Mouse (Mus musculus) C2C12 (cell line): ENCODE data around the gene Mapk13. TPM values are rescaled to one million over a fixed set of nuclear protein-coding genes. Genes with fewer than 3 reads are reported as not detected.

Experiments used
- H3K27me3 ChIP-seq: one replicate; pipeline ENCODE4 v1.6.1; 2011; ENCODE audit not compliant: control insufficient read depth, insufficient read depth, insufficient read length
- H3K36me3 ChIP-seq: one replicate; pipeline ENCODE4 v1.6.1; 2011; ENCODE audit not compliant: control insufficient read depth, insufficient read depth
- H3K4me3 ChIP-seq: one replicate; pipeline ENCODE4 v1.5.1; 2011; ENCODE audit warnings: mild to moderate bottlenecking, control low read depth; ENCODE audit not compliant: poor library complexity, insufficient read depth, severe bottlenecking
- H3K79me2 ChIP-seq: one replicate; pipeline ENCODE4 v1.6.1; 2011; ENCODE audit not compliant: control insufficient read depth, insufficient read depth
- H3K79me3 ChIP-seq: one replicate; pipeline ENCODE4 v1.6.1; 2011; ENCODE audit warnings: low read depth, control low read depth
- H3ac ChIP-seq: one replicate; pipeline ENCODE3; 2011; ENCODE audit warnings: low read depth; ENCODE audit not compliant: control insufficient read depth, insufficient read length
- CEBPB ChIP-seq: IDR thresholded peaks from one replicate; pipeline ENCODE4 v1.6.1; 2011; ENCODE audit warnings: low read depth, mild to moderate bottlenecking, control low read depth, moderate library complexity
- CTCF ChIP-seq: IDR thresholded peaks from one replicate; pipeline ENCODE4 v1.5.1; 2011; ENCODE audit not compliant: control insufficient read depth, insufficient read depth, insufficient read length
- FOSL1 ChIP-seq: IDR thresholded peaks from one replicate; pipeline ENCODE4 v1.8.0; 2011; ENCODE audit warnings: mild to moderate bottlenecking, low read length; ENCODE audit not compliant: poor library complexity, insufficient read depth, severe bottlenecking
- MAX ChIP-seq: IDR thresholded peaks from one replicate; pipeline ENCODE4 v1.6.1; 2011; ENCODE audit warnings: mild to moderate bottlenecking, control low read depth
- MYOD1 ChIP-seq: IDR thresholded peaks from one replicate; pipeline ENCODE4 v1.6.1; 2011; ENCODE audit warnings: low read depth; ENCODE audit not compliant: control insufficient read depth, insufficient read length
- MYOG ChIP-seq: IDR thresholded peaks from one replicate; pipeline ENCODE4 v1.6.1; 2011; ENCODE audit not compliant: control insufficient read depth, insufficient read length; ENCODE audit errors: extremely low read depth
- USF1 ChIP-seq: IDR thresholded peaks from one replicate; pipeline ENCODE4 v1.6.1; 2011; ENCODE audit warnings: low read depth, mild to moderate bottlenecking, control low read depth, moderate library complexity
- polyA plus RNA-seq: library from polyadenylated mRNA; unstranded; fragments of >200 nt; fragmentation: generic; extraction: Trizol; gene quantifications from one replicate; pipeline ENCODE4 v1.2.1, GENCODE M21; 2012; ENCODE audit warnings: missing spikeins

Gene Mapk13
- polyA plus RNA-seq, 1 experiment: not detected

DNA sequence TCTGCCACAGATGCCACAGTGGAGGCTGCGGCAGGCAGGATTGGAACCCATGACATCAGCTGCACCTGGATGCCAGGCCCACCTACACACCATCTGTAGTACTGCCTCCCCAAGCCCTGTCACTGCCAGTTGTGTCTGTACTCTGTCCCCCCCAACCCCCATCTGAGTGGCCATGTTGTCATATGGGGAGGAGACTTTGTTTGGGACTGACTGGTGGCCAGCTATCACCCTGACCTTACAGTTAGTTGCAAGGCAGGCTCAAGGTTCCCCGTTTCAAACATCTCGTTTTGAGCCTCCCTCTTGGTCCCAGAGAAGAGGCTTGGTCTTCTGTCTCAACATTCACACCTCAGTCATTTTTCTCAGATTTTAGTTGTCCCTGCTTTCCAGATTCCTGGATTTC is 10.6 kb downstream of the Mapk13 start:
- Histone ChIP-seq H3K27me3 (no peaks in the 10 kb centered on the region), H3K79me2 (no peaks in the 10 kb centered on the region), H3ac (no peak overlapping the region), H3K36me3 (no peaks in the 10 kb centered on the region), H3K79me3 (no peaks in the 10 kb centered on the region), H3K4me3 (no peak overlapping the region)
- no peak for TF ChIP-seq MAX
- TF ChIP-seq MYOD1: no peak
- TF ChIP-seq USF1: no peak
- TF ChIP-seq CEBPB: no peak
- no peak for TF ChIP-seq FOSL1
- no peak for TF ChIP-seq MYOG
- no peak for TF ChIP-seq CTCF

DNA sequence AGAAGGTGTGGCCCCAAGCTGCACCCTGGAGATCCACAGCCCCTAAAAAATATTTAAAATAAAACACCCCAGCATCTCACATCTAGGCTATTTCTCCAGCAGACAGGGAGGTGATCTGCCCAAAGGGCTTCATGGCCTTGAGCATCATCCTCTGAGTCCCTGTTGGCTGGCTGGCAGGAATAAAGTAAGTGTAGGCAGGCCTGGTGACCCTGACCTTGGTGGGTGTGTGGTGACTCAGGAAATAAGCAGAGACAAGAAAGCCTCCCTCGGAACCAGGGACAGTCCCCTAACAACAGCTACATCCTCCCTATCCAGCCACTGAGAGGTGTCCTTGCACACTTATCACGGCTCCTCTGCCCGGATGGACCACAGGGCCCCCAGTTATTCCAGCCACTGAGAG is 11.7 kb downstream of the Mapk13 start:
- no peaks in the 10 kb centered on the region for H3K79me3 ChIP-seq
- H3K4me3 ChIP-seq: no peak overlapping the region
- no peaks in the 10 kb centered on the region for H3K36me3 ChIP-seq
- H3ac ChIP-seq: no peak overlapping the region
- H3K27me3 ChIP-seq: no peaks in the 10 kb centered on the region
- no peaks in the 10 kb centered on the region for H3K79me2 ChIP-seq
- TF ChIP-seq USF1 (no peak), MYOD1 (no peak), MAX (no peak), MYOG (no peak), CTCF (no peak)

- Histone ChIP-seq H3K36me3 (no peaks in the 10 kb centered on the region), H3K27me3 (no peaks in the 10 kb centered on the region), H3ac (no peak overlapping the region), H3K4me3 (no peak overlapping the region), H3K79me2 (no peaks in the 10 kb centered on the region), H3K79me3 (no peaks in the 10 kb centered on the region)
- TF ChIP-seq MYOD1 (no peak), CEBPB (no peak), USF1 (no peak), MYOG (no peak), MAX (no peak), FOSL1 (no peak), CTCF (no peak)
These were observed 12.4 kb downstream of the Mapk13 start for GRCm38 (mm10) chr17:28781290-28782045.

GRCm38 (mm10) chr17:28785036-28785435 is 15.9 kb downstream of the Mapk13 start:
- Histone ChIP-seq H3K27me3 (no peaks in the 10 kb centered on the region), H3K79me2 (no peaks in the 10 kb centered on the region), H3K79me3 (no peaks in the 10 kb centered on the region), H3K4me3 (no peak overlapping the region), H3K36me3 (no peaks in the 10 kb centered on the region), H3ac (no peak overlapping the region)
- TF ChIP-seq MYOD1 (no peak), FOSL1 (no peak), MAX (no peak), MYOG (no peak), USF1 (no peak), CEBPB (no peak), CTCF (no peak)

DNA sequence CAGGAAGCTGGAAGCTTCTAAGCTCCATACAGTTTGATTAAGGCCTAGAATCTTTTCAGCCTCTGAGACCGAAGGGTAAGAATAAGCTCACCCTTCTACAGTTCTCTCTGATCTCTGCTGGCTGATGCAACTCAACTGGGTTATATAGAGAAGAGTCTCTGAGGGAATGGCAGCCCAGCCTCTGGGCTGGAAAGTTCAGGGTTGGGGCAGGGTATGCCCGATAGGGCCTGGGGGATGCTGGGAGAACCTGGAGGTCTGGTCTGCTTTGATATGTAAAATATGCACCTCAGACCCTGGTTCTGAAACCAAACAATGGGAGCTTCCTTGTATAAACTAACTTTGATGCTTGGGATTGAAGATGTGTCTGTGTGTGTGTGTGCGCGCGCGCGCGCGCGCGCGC is 18.4 kb downstream of the Mapk13 start:
- Histone ChIP-seq H3K36me3 (no peaks in the 10 kb centered on the region), H3K4me3 (no peak overlapping the region), H3K27me3 (no peaks in the 10 kb centered on the region), H3K79me3 (no peaks in the 10 kb centered on the region), H3K79me2 (no peaks in the 10 kb centered on the region), H3ac (no peak overlapping the region)
- TF ChIP-seq MYOG (no peak), CTCF (no peak), MAX (no peak)

GRCm38 (mm10) chr17:28797031-28797430 is 27.9 kb downstream of the Mapk13 start:
- no peak for TF ChIP-seq MYOG
- TF ChIP-seq FOSL1: no peak
- no peak for TF ChIP-seq MYOD1
- no peak for TF ChIP-seq USF1
- no peak for TF ChIP-seq CEBPB
- Histone ChIP-seq H3K79me2 (peaks cover 5% of the 10 kb centered on the region), H3K36me3 (no peaks in the 10 kb centered on the region), H3K79me3 (peaks cover 3% of the 10 kb centered on the region), H3K4me3 (no peak overlapping the region), H3K27me3 (peaks cover 5% of the 10 kb centered on the region), H3ac (no peak overlapping the region)
